8 mouse cellular contexts compared by ENCODE assay signal in genomic region chr16:84774761-84775231, GRCm38 (mm10). TPM values are rescaled to one million over a fixed set of nuclear protein-coding genes. Genes with fewer than 3 reads are reported as not detected.
DNase-seq lines count a peak whose midpoint lies in the region; ATAC-seq and TF ChIP-seq lines count a peak whose summit lies in the region.

No protein-coding gene starts in this region.

- under 1% methylated on average over 23 of the region's 23 CpGs for WGBS in embryonic facial prominence, embryonic 10.5 days
- WGBS in heart, embryonic 11.5 days (ENCODE audit: insufficient replicate concordance), result under 1% methylated on average over 23 of the region's 23 CpGs
- WGBS in kidney, embryonic 14.5 days, result 1% methylated on average over 23 of the region's 23 CpGs
- under 1% methylated on average over 23 of the region's 23 CpGs for whole genome bisulfite sequencing in limb, embryonic 15.5 days
- 2% methylated on average over 23 of the region's 23 CpGs for WGBS in midbrain, postnatal 0 days
- WGBS in thymus, adult 2 months, result 3% methylated on average over 23 of the region's 23 CpGs

- no peak for TF ChIP-seq CTCF in midbrain, postnatal 0 days (IDR thresholded peaks at IDR 0.05)
- TF ChIP-seq CTCF in thymus, adult 2 months (IDR thresholded peaks at IDR 0.05; ENCODE audit: borderline replicate concordance, control insufficient read depth, extremely low read depth, insufficient read depth, low read length, poor library complexity), result no peak

- H3K27ac ChIP-seq in embryonic facial prominence, embryonic 10.5 days (replicated peaks), result peak overlapping the region; percentile 88
- no peak overlapping the region for H3K27ac ChIP-seq in heart, embryonic 11.5 days (ENCODE audit: low read depth, low read length)
- H3K27ac ChIP-seq in kidney, embryonic 14.5 days (ENCODE audit: low read depth, low read length), result no peak overlapping the region
- H3K27ac ChIP-seq in limb, embryonic 15.5 days, result 0 out of 2 replicates have a peak overlapping the region, but pooled peaks have one; percentile 60
- peak overlapping the region; percentile 78 for H3K27ac ChIP-seq in midbrain, postnatal 0 days (ENCODE audit: low read depth, low read length)
- H3K27ac ChIP-seq in thymus, adult 2 months (ENCODE audit: control insufficient read depth, insufficient read depth, low read length), result no peak overlapping the region

- no peaks in the 10 kb centered on the region for H3K9me3 ChIP-seq in embryonic facial prominence, embryonic 10.5 days
- H3K9me3 ChIP-seq in heart, embryonic 11.5 days (replicated peaks; ENCODE audit: control insufficient read depth, low read length), result peaks cover 4% of the 10 kb centered on the region; the same call in 1 of the 2 replicates
- no peaks in the 10 kb centered on the region for H3K9me3 ChIP-seq in kidney, embryonic 14.5 days (ENCODE audit: control insufficient read depth, low read length)
- H3K9me3 ChIP-seq in limb, embryonic 15.5 days, result no peaks in the 10 kb centered on the region
- no peaks in the 10 kb centered on the region for H3K9me3 ChIP-seq in midbrain, postnatal 0 days (ENCODE audit: low read length)

- no peak for ATAC-seq in heart, embryonic 11.5 days (replicated peaks; ENCODE audit: insufficient number of reproducible peaks, low FRiP score, low TSS enrichment)
- peak; percentile 14; the same call in 1 of the 2 replicates for ATAC-seq in kidney, embryonic 14.5 days (ENCODE audit: low FRiP score, low TSS enrichment)
- no peak for ATAC-seq in limb, embryonic 15.5 days (ENCODE audit: insufficient number of reproducible peaks, low FRiP score, low TSS enrichment, low read depth)
- peak; percentile 53 for ATAC-seq in midbrain, postnatal 0 days (ENCODE audit: low FRiP score)

- H3K27me3 ChIP-seq in embryonic facial prominence, embryonic 10.5 days (replicated peaks; ENCODE audit: low read depth, poor library complexity, severe bottlenecking), result peaks cover 24% of the 10 kb centered on the region
- peaks cover 6% of the 10 kb centered on the region; the same call in 1 of the 2 replicates for H3K27me3 ChIP-seq in heart, embryonic 11.5 days (ENCODE audit: control insufficient read depth, insufficient read depth, low read length)
- peaks cover 18% of the 10 kb centered on the region for H3K27me3 ChIP-seq in kidney, embryonic 14.5 days (ENCODE audit: control insufficient read depth, insufficient read depth, low read length)
- H3K27me3 ChIP-seq in limb, embryonic 15.5 days, result peaks cover 18% of the 10 kb centered on the region
- no peaks in the 10 kb centered on the region for H3K27me3 ChIP-seq in midbrain, postnatal 0 days (ENCODE audit: insufficient read depth, low read length)
- H3K27me3 ChIP-seq in thymus, adult 2 months (ENCODE audit: control insufficient read depth, insufficient read depth, low read length), result peaks cover 6% of the 10 kb centered on the region

- H3K4me3 ChIP-seq in embryonic facial prominence, embryonic 10.5 days, result peak overlapping the region; percentile 81
- H3K4me3 ChIP-seq in heart, embryonic 11.5 days (ENCODE audit: low read depth, low read length), result peak overlapping the region; percentile 58
- peak overlapping the region; percentile 62 for H3K4me3 ChIP-seq in kidney, embryonic 14.5 days (ENCODE audit: low read length)
- peak overlapping the region; percentile 62 for H3K4me3 ChIP-seq in limb, embryonic 15.5 days
- H3K4me3 ChIP-seq in midbrain, postnatal 0 days (ENCODE audit: low read depth, low read length), result peak overlapping the region; percentile 57
- H3K4me3 ChIP-seq in thymus, adult 2 months (ENCODE audit: control insufficient read depth, insufficient read depth, low read length), result no peak overlapping the region

- DNase-seq in adrenal gland, adult (ENCODE audit: inconsistent age in 2 of 2, low spot score in 1 of 2), result peak; percentile 38 to 80
- no peak for DNase-seq in adrenal gland, adult 8-10 months
- DNase-seq in embryonic facial prominence, embryonic 10.5 days (ENCODE audit: low spot score), result peak; percentile 68
- DNase-seq in midbrain, postnatal 0 days (ENCODE audit: low spot score), result peak; percentile 83
- DNase-seq in thymus, adult 2 months, result no peak

- H3K9ac ChIP-seq in heart, embryonic 11.5 days (ENCODE audit: low read depth, low read length), result peak overlapping the region; percentile 67
- H3K9ac ChIP-seq in kidney, embryonic 14.5 days (ENCODE audit: low read depth, low read length), result peak overlapping the region; percentile 55; the same call in 1 of the 2 replicates
- peak overlapping the region; percentile 46 for H3K9ac ChIP-seq in limb, embryonic 15.5 days
- peak overlapping the region; percentile 63; the same call in 1 of the 2 replicates for H3K9ac ChIP-seq in midbrain, postnatal 0 days (replicated peaks; ENCODE audit: low read length, poor library complexity, severe bottlenecking)

- peak overlapping the region; percentile 99 for H3K4me2 ChIP-seq in heart, embryonic 11.5 days
- H3K4me2 ChIP-seq in kidney, embryonic 14.5 days (replicated peaks; ENCODE audit: low read depth, low read length), result peak overlapping the region; percentile 99
- H3K4me2 ChIP-seq in limb, embryonic 15.5 days, result peak overlapping the region; percentile 93
- H3K4me2 ChIP-seq in midbrain, postnatal 0 days (ENCODE audit: low read depth, low read length, poor library complexity, severe bottlenecking), result peak overlapping the region; percentile 98

- peaks cover 20% of the 10 kb centered on the region for H3K4me1 ChIP-seq in embryonic facial prominence, embryonic 10.5 days
- peaks cover 2% of the 10 kb centered on the region; the same call in 1 of the 2 replicates for H3K4me1 ChIP-seq in heart, embryonic 11.5 days (ENCODE audit: control insufficient read depth, insufficient read depth, low read length)
- 0 out of 2 replicates have a peak, but pooled peaks cover 3% of the 10 kb centered on the region for H3K4me1 ChIP-seq in kidney, embryonic 14.5 days (ENCODE audit: control insufficient read depth, insufficient read depth, low read length)
- H3K4me1 ChIP-seq in limb, embryonic 15.5 days, result peaks cover 17% of the 10 kb centered on the region
- 0 out of 2 replicates have a peak, but pooled peaks cover 4% of the 10 kb centered on the region for H3K4me1 ChIP-seq in midbrain, postnatal 0 days (ENCODE audit: insufficient read depth, low read length)
- H3K4me1 ChIP-seq in thymus, adult 2 months (replicated peaks; ENCODE audit: control insufficient read depth, insufficient read depth, low read length), result 0 out of 2 replicates have a peak, but pooled peaks cover 3% of the 10 kb centered on the region

- no peak for TF ChIP-seq POLR2A in thymus, adult 2 months (IDR thresholded peaks at IDR 0.05; ENCODE audit: control insufficient read depth, extremely low read depth, insufficient read depth, low read length, poor library complexity)

- 0 out of 2 replicates have a peak, but pooled peaks cover 2% of the 10 kb centered on the region for H3K36me3 ChIP-seq in embryonic facial prominence, embryonic 10.5 days (replicated peaks)
- H3K36me3 ChIP-seq in heart, embryonic 11.5 days (ENCODE audit: control insufficient read depth, insufficient read depth, low read length), result no peaks in the 10 kb centered on the region
- H3K36me3 ChIP-seq in kidney, embryonic 14.5 days (ENCODE audit: control insufficient read depth, insufficient read depth, low read length), result no peaks in the 10 kb centered on the region
- H3K36me3 ChIP-seq in limb, embryonic 15.5 days, result no peaks in the 10 kb centered on the region
- no peaks in the 10 kb centered on the region for H3K36me3 ChIP-seq in midbrain, postnatal 0 days (ENCODE audit: insufficient read depth, low read length)
- H3K36me3 ChIP-seq in thymus, adult 2 months (ENCODE audit: control insufficient read depth, insufficient read depth, low read length), result no peaks in the 10 kb centered on the region

RNA-seq across cellular contexts. Expression of gene Jam2, which starts 0.9 kb away (rescaled TPM):
- total RNA-seq in adrenal gland, adult 8-10 months (2022), result 10 to 100 TPM in 3 of 4 experiments, 1 to 10 TPM in 1; 10.0 to 22.1 (median 17.4) TPM
- 9.6 and 14.3 TPM in 2 replicates for polyA plus RNA-seq in embryonic facial prominence, embryonic 10.5 days (2016; fragmentation: Nextera tagmentation; extraction: Ambion mirVana)
- polyA plus RNA-seq in heart, embryonic 11.5 days (2014; fragmentation: Nextera tagmentation; extraction: Ambion mirVana), result 8.1 and 9.8 TPM in 2 replicates
- polyA plus RNA-seq in kidney, embryonic 14.5 days (2014; fragmentation: Nextera tagmentation; extraction: Ambion mirVana), result 2.5 and 3.4 TPM in 2 replicates
- 13.8 and 15.6 TPM in 2 replicates for polyA plus RNA-seq in limb, embryonic 15.5 days (2015; fragmentation: Nextera tagmentation; extraction: Ambion mirVana)
- total RNA-seq in midbrain, postnatal 0 days (2014; rRNA removed), result 26.8 and 29.3 TPM in 2 replicates
- polyA plus RNA-seq in midbrain, postnatal 0 days (2015; fragmentation: Nextera tagmentation; extraction: Ambion mirVana), result 20.8 and 21.8 TPM in 2 replicates
- 2.1 and 4.1 TPM in 2 replicates for polyA plus RNA-seq in thymus, adult 2 months (2012; rRNA removed)

RNA-seq across cellular contexts. Expression of gene Mrpl39, which starts 39.3 kb away (rescaled TPM):
- total RNA-seq in adrenal gland, adult 8-10 months (2022), result 10 to 100 TPM; 37.0 to 43.3 (median 40.7) TPM
- polyA plus RNA-seq in embryonic facial prominence, embryonic 10.5 days (2016; fragmentation: Nextera tagmentation; extraction: Ambion mirVana), result 55.0 and 57.9 TPM in 2 replicates
- 51.4 and 53.0 TPM in 2 replicates for polyA plus RNA-seq in heart, embryonic 11.5 days (2014; fragmentation: Nextera tagmentation; extraction: Ambion mirVana)
- 48.2 and 54.4 TPM in 2 replicates for polyA plus RNA-seq in kidney, embryonic 14.5 days (2014; fragmentation: Nextera tagmentation; extraction: Ambion mirVana)
- 39.2 and 40.3 TPM in 2 replicates for polyA plus RNA-seq in limb, embryonic 15.5 days (2015; fragmentation: Nextera tagmentation; extraction: Ambion mirVana)
- 25.7 and 43.2 TPM in 2 replicates for total RNA-seq in midbrain, postnatal 0 days (2014; rRNA removed)
- 33.8 and 34.3 TPM in 2 replicates for polyA plus RNA-seq in midbrain, postnatal 0 days (2015; fragmentation: Nextera tagmentation; extraction: Ambion mirVana)
- 12.3 and 15.1 TPM in 2 replicates for polyA plus RNA-seq in thymus, adult 2 months (2012; rRNA removed)

RNA-seq across cellular contexts. Expression of gene Gabpa, which starts 59.9 kb away (rescaled TPM):
- 10 to 100 TPM; 36.5 to 38.9 (median 37.6) TPM for total RNA-seq in adrenal gland, adult 8-10 months (2022)
- polyA plus RNA-seq in embryonic facial prominence, embryonic 10.5 days (2016; fragmentation: Nextera tagmentation; extraction: Ambion mirVana), result 38.7 and 40.4 TPM in 2 replicates
- 35.3 and 41.6 TPM in 2 replicates for polyA plus RNA-seq in heart, embryonic 11.5 days (2014; fragmentation: Nextera tagmentation; extraction: Ambion mirVana)
- polyA plus RNA-seq in kidney, embryonic 14.5 days (2014; fragmentation: Nextera tagmentation; extraction: Ambion mirVana), result 27.5 and 44.7 TPM in 2 replicates
- 30.6 and 32.0 TPM in 2 replicates for polyA plus RNA-seq in limb, embryonic 15.5 days (2015; fragmentation: Nextera tagmentation; extraction: Ambion mirVana)
- 17.9 and 22.6 TPM in 2 replicates for total RNA-seq in midbrain, postnatal 0 days (2014; rRNA removed)
- 7.8 and 8.5 TPM in 2 replicates for polyA plus RNA-seq in midbrain, postnatal 0 days (2015; fragmentation: Nextera tagmentation; extraction: Ambion mirVana)
- polyA plus RNA-seq in thymus, adult 2 months (2012; rRNA removed), result 13.0 TPM in 2 replicates

Comparison
In these comparisons a context has a peak if more than half of its experiments do, and no peak if none do; other contexts are left out.
1. DNase-seq: peak in adrenal gland, adult (2 of 2), embryonic facial prominence, embryonic 10.5 days (single experiment) and midbrain, postnatal 0 days (single experiment); none in adrenal gland, adult 8-10 months (single experiment) and thymus, adult 2 months (single experiment).
2. H3K27ac ChIP-seq: peak in embryonic facial prominence, embryonic 10.5 days (single experiment), limb, embryonic 15.5 days (single experiment) and midbrain, postnatal 0 days (single experiment); none in heart, embryonic 11.5 days (single experiment), kidney, embryonic 14.5 days (single experiment) and thymus, adult 2 months (single experiment).
3. ATAC-seq: peak in kidney, embryonic 14.5 days (single experiment) and midbrain, postnatal 0 days (single experiment); none in heart, embryonic 11.5 days (single experiment) and limb, embryonic 15.5 days (single experiment).
4. Peak in every context shown above with its lines, with median percentiles within 50 percentile points of each other: H3K4me2 ChIP-seq and H3K9ac ChIP-seq.